Mouse (Mus musculus): ENCODE data around the gene Zfp667.

Zfp667 gene

GRCm38 (mm10) chr7:6330458-6331232 is 44.3 kb downstream of the Zfp667 start:
- DNase-seq = no peak

- DNase-seq = peak; percentile 75
Measured at GRCm38 (mm10) chr7:6331233-6331956, 45.0 kb downstream of the Zfp667 start, which contains the start of gene Zfp583. Gene Zfp583 (minus strand): TSS chr7:6331285.

- no peak for DNase-seq
Measured at GRCm38 (mm10) chr7:6339865-6340264, 53.5 kb downstream of the Zfp667 start.

GRCm38 (mm10) chr7:6343501-6344071 is 57.2 kb downstream of the Zfp667 start, which contains the start of gene Gm3854:
Gene Gm3854 (plus strand): TSS chr7:6343759.
- peak; percentile 59 for DNase-seq

GRCm38 (mm10) chr7:6344124-6344523 is 57.7 kb downstream of the Zfp667 start:
- no peak for DNase-seq
